Mouse (Mus musculus) bone marrow, adult 2 months (tissue): ENCODE measurements around the gene Smpd4.

Experiments
- CTCF ChIP-seq: fragments of 200-500 bp; IDR thresholded peaks from 2 replicates; pipeline ENCODE4 v1.5.1; 2011; ENCODE audit warnings: low read length, control low read depth; ENCODE audit not compliant: control insufficient read depth, insufficient read depth
- POLR2A ChIP-seq: fragments of 200-500 bp; IDR thresholded peaks from 2 replicates; pipeline ENCODE4 v1.6.1; 2011; ENCODE audit warnings: low read depth, mild to moderate bottlenecking, control low read depth, low read length, borderline replicate concordance; ENCODE audit not compliant: control insufficient read depth

DNA sequence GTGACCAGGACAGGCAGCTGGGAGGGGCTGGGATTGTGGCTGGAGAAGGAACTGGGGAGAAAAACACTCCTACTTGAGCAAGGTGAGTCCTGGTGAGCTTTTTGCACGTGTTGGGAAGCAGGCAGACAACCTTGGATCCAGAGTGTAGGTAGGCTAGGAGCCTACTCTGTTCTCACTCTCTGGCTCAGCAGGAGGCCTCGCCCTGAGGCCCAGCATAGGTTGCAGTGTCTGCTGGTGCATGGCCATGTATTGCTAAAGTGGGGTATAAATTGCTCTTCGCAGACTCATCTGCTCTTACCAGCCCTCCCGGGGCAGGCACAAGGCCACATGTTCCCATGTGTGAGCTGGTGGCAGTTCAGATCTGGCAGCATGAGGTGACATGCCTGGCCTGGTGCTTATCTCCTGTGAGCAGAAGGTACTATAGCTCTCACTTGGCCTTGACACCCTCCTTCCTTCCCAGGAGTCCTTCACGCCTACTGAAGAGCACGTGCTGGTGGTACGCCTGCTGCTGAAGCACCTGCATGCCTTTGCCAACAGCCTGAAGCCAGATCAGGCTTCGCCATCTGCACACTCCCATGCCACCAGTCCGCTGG is 19.0 kb downstream of the Smpd4 start:
- TF ChIP-seq CTCF (no peak), POLR2A (no peak)
